Mouse (Mus musculus) liver, embryonic 16.5 days (tissue): Measurements from ENCODE around the gene 4930455H04Rik. TPM values are rescaled to one million over a fixed set of nuclear protein-coding genes. Genes with fewer than 3 reads are reported as not detected.

ENCODE experiments used
- ATAC-seq: fragments of 200-750 bp; cut with Nextera tagmentation; 2 replicates; pipeline ENCODE4 v1.8.0; 2017; ENCODE audit warnings: low read depth, mild to moderate bottlenecking, moderate number of reproducible peaks, moderate library complexity
- H3K27ac ChIP-seq: fragments of 300-500 bp; sonication (generic); 2 replicates; pipeline ENCODE4 v1.5.1; 2014; ENCODE audit warnings: mild to moderate bottlenecking, low read length
- H3K27me3 ChIP-seq: fragments of 300-500 bp; sonication (generic); 2 replicates; pipeline ENCODE4 v1.6.1; 2014; ENCODE audit warnings: low read depth, low read length, mixed read lengths; ENCODE audit not compliant: control insufficient read depth, insufficient read depth
- H3K36me3 ChIP-seq: fragments of 300-500 bp; sonication (generic); 2 replicates; pipeline ENCODE4 v1.6.1; 2014; ENCODE audit warnings: mild to moderate bottlenecking; ENCODE audit not compliant: control insufficient read depth, insufficient read depth
- H3K4me1 ChIP-seq: fragments of 300-500 bp; sonication (generic); 2 replicates; pipeline ENCODE4 v1.6.1; 2014; ENCODE audit warnings: low read depth, low read length, mixed read lengths; ENCODE audit not compliant: control insufficient read depth
- H3K4me2 ChIP-seq: fragments of 300-500 bp; sonication (generic); 2 replicates; pipeline ENCODE4 v1.6.1; 2014; ENCODE audit warnings: low read depth, low read length, mixed read lengths
- H3K4me3 ChIP-seq: fragments of 300-500 bp; sonication (generic); 2 replicates; pipeline ENCODE4 v1.5.1; 2014; ENCODE audit warnings: low read depth, mild to moderate bottlenecking, low read length
- H3K9ac ChIP-seq: fragments of 300-500 bp; sonication (generic); 2 replicates; pipeline ENCODE4 v1.6.1; 2014; ENCODE audit warnings: low read depth, low read length
- H3K9me3 ChIP-seq: fragments of 300-500 bp; sonication (generic); replicated peaks from 2 replicates; pipeline ENCODE4 v1.6.1; 2016; ENCODE audit warnings: low read length; ENCODE audit not compliant: control insufficient read depth
- WGBS: fragments of 180-500 bp; shearing (Covaris S2); extraction: QIAGEN DNeasy Blood & Tissue Kit; methylation state at CpG from one replicate; pipeline ENCODE4 v1.1.7; 2014; ENCODE audit not compliant: insufficient replicate concordance; 5-methylcytosine and 5-hydroxymethylcytosine counted together
- polyA plus RNA-seq: library from polyadenylated mRNA; unstranded; fragments of >200 nt; fragmentation: Nextera tagmentation; extraction: Ambion mirVana; gene quantifications from 2 replicates; pipeline ENCODE4 v1.2.1, GENCODE M21; 2015

4930455H04Rik gene
- polyA plus RNA-seq, 1 experiment from 2014 or later, result not detected

- Histone ChIP-seq H3K4me3 (no peak overlapping the region), H3K27me3 (no peaks in the 10 kb centered on the region), H3K4me1 (no peaks in the 10 kb centered on the region), H3K4me2 (no peak overlapping the region), H3K36me3 (no peaks in the 10 kb centered on the region), H3K9me3 (no peaks in the 10 kb centered on the region), H3K27ac (no peak overlapping the region), H3K9ac (no peak overlapping the region)
- no peak for ATAC-seq
- 57% methylated on average over 4 of the region's 4 CpGs for WGBS
These were observed 24.6 kb upstream of the 4930455H04Rik start for GRCm38 (mm10) chr3:116943422-116943821.

GRCm38 (mm10) chr3:116946476-116946875 lies 21.6 kb upstream of the 4930455H04Rik start:
- 59% methylated on average over 4 of the region's 4 CpGs for WGBS
- Histone ChIP-seq H3K27ac (no peak overlapping the region), H3K9ac (no peak overlapping the region), H3K9me3 (no peaks in the 10 kb centered on the region), H3K4me3 (no peak overlapping the region), H3K36me3 (no peaks in the 10 kb centered on the region), H3K4me2 (no peak overlapping the region), H3K4me1 (no peaks in the 10 kb centered on the region; the same call in 1 of the 2 replicates), H3K27me3 (no peaks in the 10 kb centered on the region)
- no peak for ATAC-seq

- H3K9me3 ChIP-seq, result no peaks in the 10 kb centered on the region
- WGBS, result 51% methylated on average over 6 of the region's 6 CpGs
- H3K27ac ChIP-seq, result 0 out of 2 replicates have a peak overlapping the region, but pooled peaks have one; percentile 30
- peak; percentile 87 for ATAC-seq
- no peak overlapping the region for H3K4me2 ChIP-seq
- H3K36me3 ChIP-seq, result no peaks in the 10 kb centered on the region
- H3K4me1 ChIP-seq, result no peaks in the 10 kb centered on the region; the same call in 1 of the 2 replicates
- H3K4me3 ChIP-seq, result no peak overlapping the region
- no peaks in the 10 kb centered on the region for H3K27me3 ChIP-seq
- no peak overlapping the region for H3K9ac ChIP-seq
These were observed 17.4 kb upstream of the 4930455H04Rik start for GRCm38 (mm10) chr3:116950665-116951115.

GRCm38 (mm10) chr3:116951489-116951888 lies 16.6 kb upstream of the 4930455H04Rik start:
- no peaks in the 10 kb centered on the region for H3K27me3 ChIP-seq
- H3K36me3 ChIP-seq, result no peaks in the 10 kb centered on the region
- 0 out of 2 replicates have a peak overlapping the region, but pooled peaks have one; percentile 7 for H3K27ac ChIP-seq
- no peak for ATAC-seq
- no peaks in the 10 kb centered on the region; the same call in 1 of the 2 replicates for H3K4me1 ChIP-seq
- H3K9me3 ChIP-seq, result no peaks in the 10 kb centered on the region
- no peak overlapping the region for H3K4me3 ChIP-seq
- no peak overlapping the region for H3K4me2 ChIP-seq
- no peak overlapping the region for H3K9ac ChIP-seq
- 62% methylated on average over 3 of the region's 3 CpGs for whole genome bisulfite sequencing

GRCm38 (mm10) chr3:116952242-116952899 lies 15.7 kb upstream of the 4930455H04Rik start:
- 55% methylated on average over 8 of the region's 8 CpGs for WGBS
- Histone ChIP-seq H3K36me3 (no peaks in the 10 kb centered on the region), H3K27ac (no peak overlapping the region), H3K4me1 (no peaks in the 10 kb centered on the region; the same call in 1 of the 2 replicates), H3K9ac (no peak overlapping the region), H3K4me2 (no peak overlapping the region), H3K9me3 (no peaks in the 10 kb centered on the region), H3K4me3 (no peak overlapping the region), H3K27me3 (no peaks in the 10 kb centered on the region)
- ATAC-seq, result no peak

- WGBS, result 52% methylated on average over 6 of the region's 6 CpGs
These were observed 14.7 kb upstream of the 4930455H04Rik start for GRCm38 (mm10) chr3:116953366-116953765.

GRCm38 (mm10) chr3:116955061-116955460 lies 13.0 kb upstream of the 4930455H04Rik start:
- Histone ChIP-seq H3K9ac (no peak overlapping the region), H3K36me3 (no peaks in the 10 kb centered on the region), H3K4me2 (no peak overlapping the region), H3K9me3 (no peaks in the 10 kb centered on the region), H3K27ac (no peak overlapping the region), H3K27me3 (no peaks in the 10 kb centered on the region), H3K4me3 (no peak overlapping the region), H3K4me1 (no peaks in the 10 kb centered on the region; the same call in 1 of the 2 replicates)
- 57% methylated on average over 6 of the region's 6 CpGs for WGBS
- ATAC-seq, result no peak

More at GRCm38 (mm10) chr3:116953366-116953765, 14.7 kb upstream of the 4930455H04Rik start:
- Histone ChIP-seq H3K4me3 (no peak overlapping the region), H3K4me2 (no peak overlapping the region), H3K27ac (no peak overlapping the region), H3K27me3 (no peaks in the 10 kb centered on the region), H3K9ac (no peak overlapping the region), H3K9me3 (no peaks in the 10 kb centered on the region), H3K4me1 (no peaks in the 10 kb centered on the region; the same call in 1 of the 2 replicates), H3K36me3 (no peaks in the 10 kb centered on the region)
- no peak for ATAC-seq

- H3K4me2 ChIP-seq, result no peak overlapping the region
- H3K27me3 ChIP-seq, result no peaks in the 10 kb centered on the region
- no peak overlapping the region for H3K27ac ChIP-seq
- WGBS, result 66% methylated on average over 2 of the region's 2 CpGs
- H3K9me3 ChIP-seq, result no peaks in the 10 kb centered on the region
- H3K4me3 ChIP-seq, result no peak overlapping the region
- H3K9ac ChIP-seq, result no peak overlapping the region
- H3K36me3 ChIP-seq, result no peaks in the 10 kb centered on the region
- no peaks in the 10 kb centered on the region for H3K4me1 ChIP-seq
- ATAC-seq, result no peak
These were observed 7.7 kb upstream of the 4930455H04Rik start for GRCm38 (mm10) chr3:116960414-116960813.

GRCm38 (mm10) chr3:116961354-116962142 lies 6.5 kb upstream of the 4930455H04Rik start:
- WGBS, result 71% methylated on average over 15 of the region's 15 CpGs
- no peak for ATAC-seq
- Histone ChIP-seq H3K9me3 (no peaks in the 10 kb centered on the region), H3K4me2 (no peak overlapping the region), H3K4me3 (no peak overlapping the region), H3K27me3 (no peaks in the 10 kb centered on the region), H3K36me3 (no peaks in the 10 kb centered on the region), H3K9ac (no peak overlapping the region), H3K27ac (no peak overlapping the region), H3K4me1 (no peaks in the 10 kb centered on the region)
